Mouse (Mus musculus): ENCODE measurements at regions not wholly inside any gene's neighbourhood (a gene's known extent, or its start where the extent isn't known, plus 50 kb on each side); places are given as distances from the start of the nearest gene placed in this dataset.

DNA sequence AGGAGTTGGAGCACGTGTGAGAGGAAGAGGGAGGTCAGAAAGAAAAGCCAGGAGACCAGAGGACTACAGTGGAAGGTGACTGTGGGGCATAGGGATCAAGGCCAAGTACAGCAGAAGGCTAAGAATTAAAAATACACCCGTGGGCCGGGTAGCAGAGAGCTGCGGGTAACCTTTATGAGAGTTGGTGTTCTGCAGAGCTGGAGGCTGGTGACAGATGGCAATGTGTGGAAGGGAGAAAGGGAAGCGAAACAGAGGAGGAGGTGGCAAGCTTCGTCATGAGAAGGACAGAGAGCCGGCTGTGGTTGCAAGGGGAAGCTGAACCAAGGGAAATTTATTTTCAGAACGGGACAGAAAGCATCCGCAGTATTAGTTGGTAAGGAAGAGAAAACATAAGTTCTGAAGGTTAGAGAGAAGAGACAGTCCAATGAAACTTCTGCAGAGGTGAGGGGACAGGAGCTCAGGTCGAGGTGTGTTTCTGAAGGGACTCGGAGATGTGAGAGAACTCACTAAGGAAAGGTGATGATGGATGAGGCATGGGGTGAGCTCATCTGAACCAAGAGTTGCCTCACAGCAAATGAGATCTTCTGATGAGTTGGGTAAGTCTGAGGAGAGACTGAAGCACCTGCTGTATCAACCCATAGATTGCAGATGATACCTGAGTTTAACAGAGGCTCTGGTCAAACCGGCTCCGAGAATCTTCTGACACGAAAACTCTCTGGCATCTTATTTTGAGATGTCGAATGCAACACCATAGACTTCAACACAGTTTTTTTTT, 200.6 kb downstream of the Gm10260 start:
- DNase-seq (ENCODE audit: low spot score) = no peak

DNA sequence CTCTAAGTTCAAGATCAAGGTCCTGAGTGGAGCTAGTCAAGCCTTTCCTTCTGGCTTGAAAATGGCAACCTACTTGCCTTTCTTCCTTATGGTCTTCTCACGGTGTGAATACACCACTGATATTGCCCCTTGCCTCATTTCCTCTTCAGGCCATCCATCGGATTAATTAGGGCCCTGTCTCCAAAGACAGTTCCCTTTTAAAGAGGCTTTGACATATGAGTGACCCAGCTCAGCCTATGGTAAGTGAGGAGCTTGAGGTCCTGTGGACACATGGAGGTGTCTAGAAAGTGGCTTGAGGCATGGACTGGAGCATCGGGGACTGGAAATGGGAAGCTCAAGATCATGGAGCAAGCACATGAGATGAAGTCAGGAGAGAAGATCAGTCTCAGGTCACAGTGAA, 201.5 kb downstream of the Gm10260 start:
- DNase-seq (ENCODE audit: low spot score) = no peak

- DNase-seq (ENCODE audit: low spot score) = no peak
Observed at GRCm38 (mm10) chr13:97555312-97555711, 205.1 kb downstream of the Gm10260 start.

DNA sequence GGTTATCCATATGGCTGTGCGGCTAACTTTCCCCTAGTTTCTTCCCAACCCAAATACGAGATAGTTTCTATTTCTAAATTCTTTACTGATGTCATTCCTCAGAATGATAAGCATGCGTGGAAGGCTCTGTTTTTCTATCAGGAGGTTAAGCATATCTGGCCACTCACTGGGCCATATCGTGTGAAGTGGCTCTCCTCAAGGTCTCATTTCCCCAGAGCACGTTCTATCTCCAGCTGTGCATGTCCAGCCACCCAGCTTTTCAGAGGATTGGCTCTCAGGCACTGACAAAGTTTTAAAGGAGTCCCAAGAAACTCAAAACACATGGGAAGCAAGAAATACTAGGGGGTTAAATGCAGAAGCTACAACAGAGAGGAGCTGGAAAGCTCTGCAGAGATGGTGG, 205.8 kb downstream of the Gm10260 start:
- DNase-seq (ENCODE audit: low spot score) = no peak

GRCm38 (mm10) chr13:97552236-97552635, 208.2 kb downstream of the Gm10260 start:
- no peak for DNase-seq (ENCODE audit: low spot score)

DNA sequence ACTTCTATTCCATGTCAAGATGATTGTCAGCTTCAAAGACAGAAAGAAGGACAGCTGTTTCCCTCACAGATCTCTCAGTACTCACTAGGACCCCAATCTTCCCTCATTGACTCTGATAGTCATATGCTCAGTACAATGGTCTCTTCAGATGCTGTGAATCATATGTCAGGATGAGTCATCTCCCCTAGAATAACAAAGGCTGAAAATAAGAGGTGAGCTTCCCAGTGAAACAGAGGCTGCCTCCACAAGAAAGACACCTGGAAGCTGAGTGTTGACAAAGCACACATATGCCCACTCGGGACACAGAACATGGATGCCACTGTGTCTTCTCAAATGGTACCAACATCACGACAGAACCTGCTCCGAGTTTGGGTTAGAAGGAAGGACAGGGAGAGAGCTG, 209.6 kb downstream of the Gm10260 start:
- no peak for DNase-seq (ENCODE audit: low spot score)

DNA sequence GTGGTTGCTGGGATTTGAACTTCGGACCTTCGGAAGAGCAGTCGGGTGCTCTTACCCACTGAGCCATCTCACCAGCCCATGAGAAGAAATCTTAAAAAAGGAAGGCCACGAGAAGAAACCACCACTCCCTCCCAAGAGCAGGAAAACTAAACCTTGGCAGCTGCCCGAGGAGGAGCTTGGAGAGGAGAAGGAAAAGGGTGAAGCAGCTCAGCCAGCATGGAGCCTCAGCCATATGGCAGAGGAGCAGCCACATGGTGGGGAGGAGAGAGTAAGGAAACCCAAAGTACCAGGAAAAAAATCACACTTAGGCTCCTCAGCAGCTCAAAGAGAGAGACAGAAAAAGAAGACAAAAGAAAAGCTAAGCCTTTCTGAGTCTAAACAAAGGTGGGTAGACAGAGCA, 210.3 kb downstream of the Gm10260 start:
- no peak for DNase-seq (ENCODE audit: low spot score)

- no peak for DNase-seq (ENCODE audit: low spot score)
Observed at GRCm38 (mm10) chr13:97549384-97549783, 211.0 kb downstream of the Gm10260 start.

DNA sequence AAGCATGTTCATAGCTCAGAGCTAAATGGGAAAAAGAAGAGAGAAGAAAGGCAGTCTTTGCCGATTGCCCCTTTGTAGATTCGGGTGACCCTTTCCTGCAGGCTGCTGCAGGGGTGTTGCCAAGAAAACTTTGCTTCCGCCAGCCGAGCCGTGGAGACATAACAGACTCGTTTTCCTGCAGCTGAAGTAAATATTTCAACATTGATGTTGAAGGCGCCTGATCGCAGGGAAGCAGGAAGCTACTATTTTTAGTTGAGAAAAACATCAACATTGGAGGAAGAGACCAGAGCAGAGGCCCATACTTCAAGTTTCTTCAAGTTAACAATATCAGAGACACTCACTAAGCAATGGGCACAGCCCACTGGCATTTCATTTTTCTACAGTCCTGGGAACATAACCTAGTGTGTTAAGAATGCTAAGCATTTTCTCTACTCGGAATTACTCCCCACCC, 211.9 kb downstream of the Gm10260 start:
- peak; percentile 42 for DNase-seq (ENCODE audit: low spot score)

GRCm38 (mm10) chr13:97546936-97547335, 213.5 kb downstream of the Gm10260 start:
- no peak for DNase-seq (ENCODE audit: low spot score)

- DNase-seq (ENCODE audit: low spot score) = no peak
Observed at GRCm38 (mm10) chr13:97545971-97546454, 214.4 kb downstream of the Gm10260 start.

DNA sequence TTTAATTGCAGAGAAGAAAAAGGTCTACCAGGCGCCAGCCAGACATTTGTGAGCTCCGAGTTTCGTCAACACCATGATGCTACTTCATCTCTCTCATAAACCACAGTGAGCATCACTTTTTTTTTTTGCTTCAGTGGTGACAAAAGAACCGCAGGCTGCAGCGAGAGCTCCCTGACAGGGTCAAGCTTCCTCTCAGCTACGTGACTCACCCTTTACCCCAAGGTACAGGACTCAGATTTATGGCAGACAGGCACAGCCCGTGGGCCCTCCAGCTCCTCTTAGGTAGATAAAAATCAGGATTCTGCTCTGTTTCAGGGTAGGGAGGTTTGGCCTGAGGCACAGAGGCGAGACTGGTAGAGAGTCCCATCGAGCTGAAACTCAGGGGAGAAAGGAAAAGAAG, 220.7 kb downstream of the Gm10260 start:
- no peak for DNase-seq (ENCODE audit: low spot score)

GRCm38 (mm10) chr13:97538441-97538840, 222.0 kb downstream of the Gm10260 start:
- DNase-seq (ENCODE audit: low spot score) = no peak

DNA sequence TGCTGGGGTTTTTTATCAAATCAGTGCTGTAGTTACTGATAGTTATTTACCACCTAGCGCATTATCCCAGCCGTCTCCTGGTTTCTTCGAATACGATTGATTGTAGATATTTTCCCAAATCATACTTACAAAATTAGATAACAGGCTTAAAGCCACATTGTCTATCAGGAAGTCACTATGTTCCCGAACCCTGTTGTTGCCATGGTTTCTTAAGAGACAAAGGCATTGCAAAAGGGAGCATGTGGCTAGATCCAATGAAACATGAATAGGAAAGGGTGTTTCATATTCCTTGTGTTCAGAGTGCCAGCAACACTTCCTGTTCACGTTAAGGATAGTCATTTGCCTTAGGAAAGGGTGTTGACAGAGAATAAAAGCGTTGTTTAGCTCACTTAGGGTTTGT, 222.7 kb downstream of the Gm10260 start:
- no peak for DNase-seq (ENCODE audit: low spot score)

DNA sequence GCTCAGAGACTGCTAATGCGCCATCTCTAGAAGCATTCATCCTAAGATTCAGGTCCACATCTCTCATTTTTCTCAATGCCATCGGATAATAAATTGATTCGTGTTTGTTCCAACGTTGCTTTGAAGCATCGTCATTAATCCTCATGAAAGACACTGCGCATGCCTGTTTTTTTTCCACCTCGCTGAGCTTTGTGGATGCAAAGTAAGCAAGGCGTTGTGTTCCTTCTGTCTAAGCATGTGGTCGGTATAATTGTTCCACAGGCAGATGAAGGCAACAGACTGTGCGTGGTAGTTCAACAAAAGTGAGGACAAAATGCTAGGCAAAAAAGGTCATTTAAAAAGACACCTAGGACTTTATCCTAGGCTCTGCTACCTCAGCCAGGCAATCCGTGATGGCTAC, 223.2 kb downstream of the Gm10260 start:
- no peak for DNase-seq (ENCODE audit: low spot score)

- DNase-seq (ENCODE audit: low spot score) = no peak
Observed at GRCm38 (mm10) chr13:97533896-97534666, 226.4 kb downstream of the Gm10260 start.

- no peak for DNase-seq (ENCODE audit: low spot score)
Observed at GRCm38 (mm10) chr13:97531181-97531580, 229.3 kb downstream of the Gm10260 start.

DNA sequence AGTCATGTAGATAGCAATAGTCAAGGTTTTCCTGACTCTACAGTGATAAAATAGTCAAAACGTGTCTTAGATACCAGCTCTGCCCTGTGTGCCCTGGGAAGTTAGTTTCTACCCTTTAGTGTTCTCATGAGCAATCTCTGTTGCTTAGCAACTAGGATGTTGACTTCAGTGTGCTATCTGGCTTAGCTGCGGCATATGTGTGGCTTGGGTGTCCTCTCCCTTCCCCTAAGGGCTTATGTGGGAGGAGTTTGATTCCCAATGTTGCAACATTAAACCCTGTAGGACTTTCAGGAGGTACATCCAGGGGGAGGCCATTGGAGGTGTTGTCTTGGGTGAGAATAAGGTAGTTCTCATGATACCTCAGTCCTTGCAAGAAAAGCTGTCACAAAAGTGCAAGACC, 229.9 kb downstream of the Gm10260 start:
- DNase-seq (ENCODE audit: low spot score) = no peak

DNA sequence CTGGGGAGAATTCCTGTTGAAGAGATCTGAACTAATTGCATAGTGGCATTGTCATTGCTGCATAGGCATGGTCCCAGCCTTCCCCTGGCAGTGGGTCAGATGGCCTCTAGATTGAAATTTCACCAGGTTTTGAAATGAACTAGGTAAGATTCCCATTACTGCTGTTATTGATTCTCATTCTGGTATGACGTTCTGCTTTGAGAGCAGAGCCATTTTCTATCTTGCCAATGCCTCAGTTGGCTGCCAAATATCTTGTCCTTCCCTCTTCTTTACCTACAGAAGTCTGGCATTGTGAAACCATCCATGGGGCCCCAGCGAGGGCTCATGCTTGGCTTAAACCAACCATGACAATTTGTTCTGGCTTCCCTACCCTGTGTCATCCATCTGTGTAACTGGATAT, 232.5 kb downstream of the Gm10260 start:
- no peak for DNase-seq (ENCODE audit: low spot score)

DNA sequence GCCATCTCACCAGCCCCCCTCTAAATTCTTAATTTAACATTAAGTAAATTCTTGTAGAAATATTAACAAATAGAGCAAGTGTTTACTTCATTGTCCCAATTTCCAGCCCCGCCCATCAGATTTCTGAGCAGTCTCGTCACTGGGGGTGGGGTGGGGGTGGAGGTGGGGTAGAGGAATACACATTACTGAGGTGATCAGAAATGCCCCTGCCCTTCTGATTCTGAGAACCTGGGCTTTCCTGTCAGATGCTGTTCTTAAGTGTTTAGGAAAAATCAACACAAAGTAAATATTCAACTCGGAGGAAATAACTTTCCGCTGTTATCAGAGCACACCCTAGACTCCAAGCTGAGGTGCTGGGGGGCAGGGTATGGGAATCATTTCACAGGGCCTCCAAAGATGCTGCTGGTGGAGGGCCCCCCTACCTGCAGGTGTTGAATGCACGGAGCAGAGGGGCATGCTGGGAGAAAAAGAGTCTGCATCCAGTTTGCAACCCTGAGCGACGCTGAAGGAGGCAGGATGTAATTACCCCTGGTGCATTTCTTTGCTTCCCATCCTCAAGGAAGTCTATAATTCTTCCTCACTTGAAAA, 235.5 kb downstream of the Gm10260 start:
- DNase-seq (ENCODE audit: low spot score) = no peak

DNA sequence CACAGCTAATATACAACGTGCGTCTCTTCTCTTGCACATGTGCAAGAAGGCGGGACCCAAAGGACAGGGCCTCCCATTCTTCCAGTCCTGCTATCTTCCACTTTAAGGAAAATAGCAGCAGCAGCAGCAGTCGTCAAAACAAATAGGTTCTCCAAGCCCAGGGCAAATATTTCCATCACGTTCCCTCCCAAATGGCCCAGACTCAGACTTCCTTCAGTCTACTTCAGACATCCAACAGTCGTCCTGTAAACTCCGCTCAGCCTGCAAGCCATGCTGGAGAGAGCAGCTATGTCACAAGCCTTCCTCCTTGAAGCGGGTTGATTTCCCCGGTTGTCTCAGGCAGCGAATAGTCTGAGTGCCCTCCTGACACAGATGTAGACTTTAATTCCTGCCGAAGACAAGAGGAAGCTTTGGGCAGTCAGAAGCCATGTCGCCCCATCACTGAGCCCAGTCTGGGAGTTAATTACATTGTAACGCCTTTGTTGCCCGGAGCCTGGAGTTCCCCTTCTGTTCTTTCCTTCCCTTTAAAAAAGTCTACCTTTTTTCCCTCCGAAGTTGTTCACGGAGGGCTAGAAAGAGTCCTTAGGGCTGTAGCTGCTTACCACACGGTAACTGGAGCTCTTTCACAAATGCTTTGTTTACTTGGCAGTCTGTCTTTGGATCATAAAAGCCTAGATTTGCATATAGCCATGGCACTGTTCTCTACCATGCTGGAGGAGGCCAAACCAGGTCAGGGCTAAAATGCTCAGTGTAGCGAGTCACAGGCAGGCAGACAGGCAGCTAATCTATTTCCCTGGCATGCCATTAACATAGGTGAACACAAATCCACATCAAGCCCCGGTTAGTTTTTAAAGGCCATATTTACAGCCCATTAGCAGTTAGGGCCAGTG, 236.7 kb downstream of the Gm10260 start:
- DNase-seq (ENCODE audit: low spot score) = no peak

DNA sequence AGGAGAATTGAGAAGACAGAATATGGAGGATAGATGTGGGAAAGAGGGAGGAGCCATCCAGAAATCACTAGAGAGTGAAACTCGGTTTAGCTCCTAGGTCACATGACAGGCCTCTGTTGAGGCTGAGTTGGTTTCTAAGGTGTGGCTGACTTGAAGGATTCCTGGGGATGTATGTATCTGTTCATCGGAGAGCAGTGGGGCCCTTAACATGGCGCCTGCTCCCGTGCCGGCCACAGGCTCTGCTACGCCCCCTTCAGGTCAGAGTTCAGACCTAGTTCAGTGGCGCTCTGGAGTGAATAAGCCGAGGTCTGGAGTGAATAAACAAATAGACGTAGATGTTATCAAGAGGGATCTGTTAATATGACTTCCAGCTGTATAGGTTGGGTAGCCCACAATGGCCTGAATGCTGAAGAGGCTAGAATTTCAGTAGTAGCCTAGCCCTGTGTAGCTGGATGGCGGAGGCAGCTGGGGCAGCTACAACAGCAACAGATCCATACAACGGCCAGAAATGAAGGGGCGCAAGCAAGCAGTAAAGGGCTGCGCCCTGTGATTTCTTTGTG, 239.4 kb downstream of the Gm10260 start:
- DNase-seq (ENCODE audit: low spot score) = no peak
